Mouse (Mus musculus): ENCODE results near the gene Bcl2l11. TPM values are rescaled to one million over a fixed set of nuclear protein-coding genes. Genes with fewer than 3 reads are reported as not detected.

Gene Bcl2l11
- polyA plus RNA-seq, 1 experiment from 2014 or later: 13.5 TPM

GRCm38 (mm10) chr2:128140183-128140582, 14.3 kb downstream of the Bcl2l11 start:
- Histone ChIP-seq H3K36me3 (peaks cover 40% of the 10 kb centered on the region), H3K9me3 (no peaks in the 10 kb centered on the region), H3K4me1 (peaks cover 57% of the 10 kb centered on the region), H3K9ac (no peak overlapping the region), H3K4me3 (no peak overlapping the region), H3K4me2 (no peak overlapping the region), H3K27me3 (replicated peaks) (no peaks in the 10 kb centered on the region), H3K27ac (replicated peaks) (peak overlapping the region; percentile 48)
- ATAC-seq (ENCODE audit: extremely low read depth, insufficient number of reproducible peaks, low FRiP score, low TSS enrichment): no peak
- 74% methylated on average over 3 of the region's 3 CpGs for WGBS

GRCm38 (mm10) chr2:128143992-128144391, 18.2 kb downstream of the Bcl2l11 start:
- Histone ChIP-seq H3K4me3 (no peak overlapping the region), H3K36me3 (peaks cover 45% of the 10 kb centered on the region), H3K27ac (replicated peaks) (no peak overlapping the region), H3K9me3 (no peaks in the 10 kb centered on the region), H3K9ac (no peak overlapping the region), H3K4me2 (no peak overlapping the region), H3K4me1 (peaks cover 52% of the 10 kb centered on the region), H3K27me3 (replicated peaks) (no peaks in the 10 kb centered on the region)
- ATAC-seq (ENCODE audit: extremely low read depth, insufficient number of reproducible peaks, low FRiP score, low TSS enrichment): no peak

DNA sequence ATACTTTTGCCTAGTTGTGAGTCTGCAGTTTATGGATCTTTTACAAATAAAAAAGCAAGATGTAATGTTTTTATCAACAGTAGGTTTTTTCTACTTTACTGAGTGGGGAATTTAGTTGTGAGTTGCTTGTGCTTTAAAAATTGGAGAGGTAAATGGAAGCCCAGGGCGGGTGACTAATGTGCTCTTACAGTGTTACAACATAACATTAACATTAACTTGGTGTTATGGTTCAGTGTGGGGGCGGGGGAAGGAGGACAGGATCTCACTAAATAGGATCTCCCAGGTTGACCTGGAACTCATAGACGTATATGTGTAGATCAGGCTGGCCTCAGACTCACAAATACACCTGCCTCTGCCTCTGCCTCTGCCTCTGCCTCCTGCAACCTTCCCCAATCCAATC, 19.6 kb downstream of the Bcl2l11 start:
- H3K9me3 ChIP-seq: no peaks in the 10 kb centered on the region
- H3K9ac ChIP-seq: 0 out of 2 replicates have a peak overlapping the region, but pooled peaks have one; percentile 21
- WGBS: 83% methylated on average over 3 of the region's 3 CpGs
- no peak overlapping the region for H3K4me3 ChIP-seq
- no peak overlapping the region for H3K27ac ChIP-seq (replicated peaks)
- no peaks in the 10 kb centered on the region for H3K27me3 ChIP-seq (replicated peaks)
- no peak for ATAC-seq (ENCODE audit: extremely low read depth, insufficient number of reproducible peaks, low FRiP score, low TSS enrichment)
- peaks cover 49% of the 10 kb centered on the region for H3K36me3 ChIP-seq
- H3K4me1 ChIP-seq: peaks cover 38% of the 10 kb centered on the region
- no peak overlapping the region for H3K4me2 ChIP-seq

- WGBS: 68% methylated on average over 5 of the region's 5 CpGs
- no peak overlapping the region for H3K27ac ChIP-seq (replicated peaks)
- H3K9ac ChIP-seq: no peak overlapping the region
- peaks cover 51% of the 10 kb centered on the region for H3K4me1 ChIP-seq
- ATAC-seq (ENCODE audit: extremely low read depth, insufficient number of reproducible peaks, low FRiP score, low TSS enrichment): no peak
- no peak overlapping the region for H3K4me2 ChIP-seq
- no peaks in the 10 kb centered on the region for H3K9me3 ChIP-seq
- no peak overlapping the region for H3K4me3 ChIP-seq
- H3K36me3 ChIP-seq: peaks cover 52% of the 10 kb centered on the region
- H3K27me3 ChIP-seq (replicated peaks): no peaks in the 10 kb centered on the region
These were observed 23.8 kb downstream of the Bcl2l11 start for GRCm38 (mm10) chr2:128149596-128149995.

GRCm38 (mm10) chr2:128152211-128152610, 26.4 kb downstream of the Bcl2l11 start:
- peaks cover 51% of the 10 kb centered on the region for H3K36me3 ChIP-seq

DNA sequence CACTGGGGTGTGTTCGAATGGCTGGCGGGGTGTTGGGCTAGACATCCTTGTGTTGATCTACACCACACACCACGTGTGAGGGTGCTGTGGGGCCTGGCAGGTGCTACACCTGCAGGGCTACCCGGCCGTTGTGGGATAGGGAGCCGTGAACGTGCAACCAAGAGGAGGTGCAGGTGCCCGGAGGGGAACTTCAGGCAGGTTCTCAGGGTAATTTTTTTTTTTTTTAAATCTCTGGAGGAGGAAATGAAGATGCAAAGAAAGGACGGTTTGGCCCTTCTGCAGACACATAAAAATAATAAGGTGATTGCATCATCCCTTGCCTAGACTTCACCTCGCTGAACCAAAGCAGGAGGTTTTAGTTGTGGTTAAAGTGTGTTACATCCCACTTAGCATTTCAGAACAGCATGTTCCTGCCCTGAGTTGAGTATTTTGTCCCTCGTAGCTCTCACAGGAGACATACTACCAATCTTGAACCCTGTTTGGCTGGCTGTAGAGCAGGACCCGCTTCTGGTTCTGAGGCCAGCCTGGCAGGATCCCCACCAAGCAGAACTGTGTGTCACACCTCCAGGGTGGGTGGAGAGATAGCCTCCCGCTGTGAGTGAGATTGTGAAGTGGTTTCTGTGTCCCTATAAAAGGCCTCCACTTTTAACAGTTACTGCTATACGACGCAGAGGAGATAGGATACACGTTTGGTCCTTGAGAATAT, 27.2 kb downstream of the Bcl2l11 start:
- Histone ChIP-seq H3K9ac (peak overlapping the region; percentile 6; the same call in 1 of the 2 replicates), H3K4me1 (peaks cover 66% of the 10 kb centered on the region), H3K27ac (replicated peaks) (peak overlapping the region; percentile 44), H3K4me2 (peak overlapping the region; percentile 42), H3K36me3 (peaks cover 44% of the 10 kb centered on the region), H3K9me3 (no peaks in the 10 kb centered on the region), H3K4me3 (no peak overlapping the region), H3K27me3 (replicated peaks) (no peaks in the 10 kb centered on the region)
- peak; percentile 58; the same call in 1 of the 2 replicates for ATAC-seq (ENCODE audit: extremely low read depth, insufficient number of reproducible peaks, low FRiP score, low TSS enrichment)
- 59% methylated on average over 16 of the region's 16 CpGs for WGBS

More at GRCm38 (mm10) chr2:128152211-128152610, 26.4 kb downstream of the Bcl2l11 start:
- no peak overlapping the region for H3K9ac ChIP-seq
- ATAC-seq (ENCODE audit: extremely low read depth, insufficient number of reproducible peaks, low FRiP score, low TSS enrichment): no peak
- 82% methylated on average over 9 of the region's 9 CpGs for WGBS
- H3K27ac ChIP-seq (replicated peaks): no peak overlapping the region
- no peaks in the 10 kb centered on the region for H3K27me3 ChIP-seq (replicated peaks)
- no peaks in the 10 kb centered on the region for H3K9me3 ChIP-seq
- H3K4me2 ChIP-seq: no peak overlapping the region
- H3K4me1 ChIP-seq: peaks cover 65% of the 10 kb centered on the region
- H3K4me3 ChIP-seq: no peak overlapping the region

GRCm38 (mm10) chr2:128153551-128153910, 27.7 kb downstream of the Bcl2l11 start:
- Histone ChIP-seq H3K4me2 (peak overlapping the region; percentile 42), H3K4me1 (peaks cover 66% of the 10 kb centered on the region), H3K27ac (replicated peaks) (peak overlapping the region; percentile 44), H3K9ac (peak overlapping the region; percentile 6; the same call in 1 of the 2 replicates), H3K36me3 (peaks cover 43% of the 10 kb centered on the region), H3K4me3 (no peak overlapping the region), H3K27me3 (replicated peaks) (no peaks in the 10 kb centered on the region), H3K9me3 (no peaks in the 10 kb centered on the region)
- 45% methylated on average over 11 of the region's 11 CpGs for WGBS
- ATAC-seq (ENCODE audit: extremely low read depth, insufficient number of reproducible peaks, low FRiP score, low TSS enrichment): no peak

GRCm38 (mm10) chr2:128155412-128156066, 29.7 kb downstream of the Bcl2l11 start:
- WGBS: 83% methylated on average over 13 of the region's 13 CpGs
- no peak overlapping the region for H3K4me2 ChIP-seq
- no peak for ATAC-seq (ENCODE audit: extremely low read depth, insufficient number of reproducible peaks, low FRiP score, low TSS enrichment)
- no peak overlapping the region for H3K4me3 ChIP-seq
- H3K36me3 ChIP-seq: peaks cover 39% of the 10 kb centered on the region
- H3K4me1 ChIP-seq: peaks cover 85% of the 10 kb centered on the region
- H3K9ac ChIP-seq: peak overlapping the region; percentile 47
- H3K27me3 ChIP-seq (replicated peaks): no peaks in the 10 kb centered on the region
- H3K9me3 ChIP-seq: no peaks in the 10 kb centered on the region
- H3K27ac ChIP-seq (replicated peaks): no peak overlapping the region; the same call in 1 of the 2 replicates

DNA sequence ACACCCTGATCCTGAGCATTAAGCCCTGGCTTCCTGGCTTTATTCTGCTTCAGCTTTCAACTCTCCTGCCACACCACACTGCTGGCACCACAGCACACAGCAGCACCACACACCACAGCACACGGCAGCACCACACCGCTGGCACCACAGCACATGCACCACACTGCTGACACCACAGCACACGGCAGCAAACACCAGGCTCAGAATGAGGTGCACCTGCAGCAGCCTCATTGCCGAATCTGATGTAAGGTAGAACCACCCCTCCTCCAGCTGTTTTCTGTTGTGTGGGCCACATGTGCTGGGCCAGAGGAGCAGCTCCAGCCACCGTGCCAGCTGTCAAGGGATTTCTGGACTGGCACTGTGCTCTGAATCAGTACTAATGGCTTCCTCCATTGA, 30.2 kb downstream of the Bcl2l11 start:
- H3K4me3 ChIP-seq: no peak overlapping the region
- no peak overlapping the region for H3K4me2 ChIP-seq
- peaks cover 33% of the 10 kb centered on the region for H3K36me3 ChIP-seq
- WGBS: 68% methylated on average over 5 of the region's 5 CpGs
- H3K9ac ChIP-seq: peak overlapping the region; percentile 47
- no peak overlapping the region; the same call in 1 of the 2 replicates for H3K27ac ChIP-seq (replicated peaks)
- no peak for ATAC-seq (ENCODE audit: extremely low read depth, insufficient number of reproducible peaks, low FRiP score, low TSS enrichment)
- no peaks in the 10 kb centered on the region for H3K9me3 ChIP-seq
- no peaks in the 10 kb centered on the region for H3K27me3 ChIP-seq (replicated peaks)
- peaks cover 85% of the 10 kb centered on the region for H3K4me1 ChIP-seq

GRCm38 (mm10) chr2:128156557-128157412, 30.9 kb downstream of the Bcl2l11 start:
- no peaks in the 10 kb centered on the region for H3K9me3 ChIP-seq
- no peak overlapping the region for H3K4me3 ChIP-seq
- no peaks in the 10 kb centered on the region for H3K27me3 ChIP-seq (replicated peaks)
- H3K4me1 ChIP-seq: peaks cover 92% of the 10 kb centered on the region
- H3K27ac ChIP-seq (replicated peaks): 0 out of 2 replicates have a peak overlapping the region, but pooled peaks have one; percentile 3
- no peak overlapping the region for H3K9ac ChIP-seq
- peaks cover 35% of the 10 kb centered on the region for H3K36me3 ChIP-seq
- no peak for ATAC-seq (ENCODE audit: extremely low read depth, insufficient number of reproducible peaks, low FRiP score, low TSS enrichment)
- 60% methylated on average over 12 of the region's 12 CpGs for WGBS
- H3K4me2 ChIP-seq: no peak overlapping the region

Measured in heart, embryonic 13.5 days (tissue).